Mouse (Mus musculus) limb, embryonic 14.5 days (tissue): ENCODE data around the gene Ulk4. TPM values are rescaled to one million over a fixed set of nuclear protein-coding genes. Genes with fewer than 3 reads are reported as not detected.

Experiments
- ATAC-seq: fragments of 200-750 bp; cut with Nextera tagmentation; 2 replicates; pipeline ENCODE4 v1.8.0; 2017; ENCODE audit warnings: low read depth, moderate number of reproducible peaks, moderate TSS enrichment; ENCODE audit not compliant: low FRiP score
- DNase-seq: peaks from one replicate; pipeline ENCODE4 v3.0.0-alpha.2; 2015; ENCODE audit warnings: low spot score
- H3K27ac ChIP-seq: fragments of 300-500 bp; sonication (generic); replicated peaks from 2 replicates; pipeline ENCODE4 v1.5.1; 2014; ENCODE audit warnings: low read depth, mild to moderate bottlenecking, low read length, moderate library complexity, mixed read lengths
- H3K27me3 ChIP-seq: fragments of 300-500 bp; sonication (generic); 2 replicates; pipeline ENCODE4 v1.6.1; 2014; ENCODE audit warnings: low read length, mixed read lengths; ENCODE audit not compliant: control insufficient read depth, insufficient read depth
- H3K36me3 ChIP-seq: fragments of 300-500 bp; sonication (generic); 2 replicates; pipeline ENCODE4 v1.6.1; 2014; ENCODE audit warnings: mild to moderate bottlenecking, low read length, moderate library complexity, mixed read lengths; ENCODE audit not compliant: control insufficient read depth, insufficient read depth
- H3K4me1 ChIP-seq: fragments of 300-500 bp; sonication (generic); 2 replicates; pipeline ENCODE4 v1.6.1; 2014; ENCODE audit warnings: antibody characterized with exemption, low read length, mixed read lengths; ENCODE audit not compliant: control insufficient read depth, insufficient read depth
- H3K4me2 ChIP-seq: fragments of 300-500 bp; sonication (generic); replicated peaks from 2 replicates; pipeline ENCODE4 v1.6.1; 2014; ENCODE audit warnings: low read depth, mild to moderate bottlenecking, low read length, moderate library complexity; ENCODE audit not compliant: severe bottlenecking
- H3K4me3 ChIP-seq: fragments of 300-500 bp; sonication (generic); replicated peaks from 2 replicates; pipeline ENCODE4 v1.5.1; 2014; ENCODE audit warnings: low read length
- H3K9ac ChIP-seq: fragments of 300-500 bp; sonication (generic); 2 replicates; pipeline ENCODE4 v1.6.1; 2014; ENCODE audit warnings: mild to moderate bottlenecking, low read depth, low read length, moderate library complexity; ENCODE audit not compliant: severe bottlenecking
- H3K9me3 ChIP-seq: fragments of 300-500 bp; sonication (generic); 2 replicates; pipeline ENCODE4 v1.6.1; 2016; ENCODE audit warnings: low read length; ENCODE audit not compliant: control insufficient read depth
- POLR2A ChIP-seq: fragments of 200-500 bp; IDR thresholded peaks from 2 replicates; pipeline ENCODE4 v1.8.0; 2012; ENCODE audit warnings: inconsistent platforms, mild to moderate bottlenecking, moderate library complexity, borderline replicate concordance; ENCODE audit not compliant: insufficient read depth, insufficient read length; ENCODE audit errors: extremely low read depth
- WGBS: fragments of 180-500 bp; shearing (Covaris S2); extraction: QIAGEN DNeasy Blood & Tissue Kit; methylation state at CpG from one replicate; pipeline ENCODE4 v1.1.7; 2014; 5-methylcytosine and 5-hydroxymethylcytosine counted together
- polyA plus RNA-seq, 2 experiments: library from polyadenylated mRNA; depleted of rRNA in 1 of 2; stranded (reverse) in 1 of 2; unstranded in 1 of 2; fragments of >200 nt; fragmentation: Nextera tagmentation in 1 of 2; extraction: Ambion mirVana in 1 of 2; gene quantifications; 2 replicates each; pipeline versions ENCODE4 v1.2.1 to v1.2.3; 2012 to 2014

Ulk4 gene
- polyA plus RNA-seq, 2 experiments = 6.4 to 123 TPM

- H3K9ac ChIP-seq = peak overlapping the region; percentile 92
- peaks cover 41% of the 10 kb centered on the region for H3K4me1 ChIP-seq
- H3K9me3 ChIP-seq = no peaks in the 10 kb centered on the region
- DNase-seq (no peak), ATAC-seq (no peak)
- peaks cover 12% of the 10 kb centered on the region; the same call in 1 of the 2 replicates for H3K36me3 ChIP-seq
- no peaks in the 10 kb centered on the region for H3K27me3 ChIP-seq
- TF ChIP-seq POLR2A = no peak
- H3K4me3 ChIP-seq = peak overlapping the region; percentile 89
- 0 out of 2 replicates have a peak overlapping the region, but pooled peaks have one; percentile 35 for H3K27ac ChIP-seq
- WGBS = 1% methylated on average over 4 of the region's 4 CpGs
- peak overlapping the region; percentile 61 for H3K4me2 ChIP-seq
Observed at GRCm38 (mm10) chr9:120935634-120935922, 341.4 kb downstream of the Ulk4 start.

DNA sequence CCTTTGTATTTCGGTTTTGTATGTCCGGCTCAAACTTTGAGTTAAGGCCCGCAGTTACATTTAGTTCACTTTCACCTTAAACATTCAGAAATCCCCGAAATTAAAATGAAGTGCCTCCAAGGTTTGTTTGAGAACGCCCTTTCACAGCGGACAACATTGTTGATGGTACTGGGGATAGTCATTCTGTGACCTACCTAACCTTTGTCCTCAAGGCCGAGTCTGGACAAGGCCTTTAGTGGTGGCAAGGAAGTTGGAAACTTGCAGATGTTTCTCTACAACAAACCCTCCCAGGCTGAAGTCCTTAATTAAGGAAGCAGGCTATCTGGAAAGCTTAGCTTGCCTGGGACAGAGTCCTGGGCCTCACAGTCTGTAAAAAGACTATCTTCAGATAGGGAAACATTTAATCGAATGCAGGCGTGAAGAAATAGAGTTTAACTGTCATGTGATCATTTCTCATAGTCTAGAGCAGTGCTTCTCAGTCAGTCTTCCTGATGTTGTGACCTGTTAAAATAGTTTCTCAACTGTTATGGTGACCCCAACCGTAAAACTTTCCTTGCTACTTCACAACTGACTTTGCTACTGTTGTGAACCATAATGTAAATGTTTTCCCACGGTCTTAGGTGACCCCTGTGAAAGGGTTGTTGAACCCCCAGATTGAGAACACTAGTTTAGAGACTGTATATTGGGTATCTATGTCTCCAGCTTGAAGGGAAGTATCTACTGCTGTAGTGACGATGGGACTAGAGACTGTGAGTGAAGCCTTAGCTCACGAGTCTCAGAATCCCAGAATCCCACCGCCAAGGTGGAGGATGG is 342.0 kb downstream of the Ulk4 start:
- DNase-seq = no peak
- Histone ChIP-seq H3K9me3 (no peaks in the 10 kb centered on the region), H3K36me3 (peaks cover 8% of the 10 kb centered on the region; the same call in 1 of the 2 replicates), H3K27ac (peak overlapping the region; percentile 94), H3K4me3 (peak overlapping the region; percentile 89), H3K9ac (peak overlapping the region; percentile 92), H3K4me1 (peaks cover 36% of the 10 kb centered on the region), H3K27me3 (no peaks in the 10 kb centered on the region), H3K4me2 (peak overlapping the region; percentile 61)
- ATAC-seq = no peak
- WGBS = 8% methylated on average over 14 of the region's 14 CpGs
- TF ChIP-seq POLR2A = no peak

DNA sequence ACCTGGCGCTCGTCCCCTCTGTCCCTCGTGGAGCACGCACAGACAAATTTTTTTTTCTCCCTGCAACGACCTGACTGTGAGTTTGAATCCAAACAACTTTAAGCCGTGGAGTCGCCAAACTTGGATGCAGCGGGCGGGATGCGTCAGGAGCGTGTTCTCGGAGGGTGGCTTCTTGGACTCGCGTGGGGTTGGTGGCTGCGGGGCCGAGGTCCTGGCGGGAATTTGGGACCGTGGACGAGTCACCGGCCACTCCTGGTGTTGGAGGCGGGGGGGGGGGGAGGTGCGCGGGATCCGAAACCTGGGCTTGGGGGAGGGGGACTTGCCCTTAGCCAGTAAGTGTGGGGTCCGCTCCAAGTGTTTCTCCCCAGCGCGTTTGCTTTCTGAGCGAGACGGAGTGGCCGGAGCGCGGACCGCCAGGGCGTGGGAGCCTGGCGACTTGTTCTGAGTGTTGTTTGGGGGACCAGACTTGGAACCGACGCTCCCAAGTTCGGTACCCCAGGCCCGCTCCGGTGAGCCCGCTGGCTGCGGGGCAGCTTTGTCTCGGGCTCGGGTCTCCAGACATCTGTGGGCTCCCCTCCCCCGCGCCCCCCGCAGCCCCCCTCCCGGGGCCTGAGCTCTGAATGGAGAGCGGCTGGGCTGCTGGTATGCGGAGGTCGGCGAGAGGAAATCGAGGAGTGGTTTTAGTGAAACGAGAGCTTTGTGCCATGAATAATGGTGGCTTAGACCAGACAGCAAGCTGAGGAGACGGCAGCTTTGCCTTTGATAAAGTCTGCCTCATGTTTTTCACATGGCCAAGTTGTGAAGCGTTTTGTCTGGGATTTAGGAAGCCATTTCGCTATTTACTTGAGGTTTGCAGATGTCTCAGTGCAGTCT is 342.9 kb downstream of the Ulk4 start:
- peaks cover 4% of the 10 kb centered on the region; the same call in 1 of the 2 replicates for H3K36me3 ChIP-seq
- no peaks in the 10 kb centered on the region for H3K9me3 ChIP-seq
- peak; percentile 41; the same call in 1 of the 2 replicates for ATAC-seq
- no peak for TF ChIP-seq POLR2A
- 2% methylated on average over 51 of the region's 57 CpGs for WGBS
- peak overlapping the region; percentile 94 for H3K27ac ChIP-seq
- peak overlapping the region; percentile 92 for H3K9ac ChIP-seq
- H3K27me3 ChIP-seq = no peaks in the 10 kb centered on the region
- H3K4me2 ChIP-seq = peak overlapping the region; percentile 61
- peaks cover 31% of the 10 kb centered on the region for H3K4me1 ChIP-seq
- DNase-seq = peak; percentile 34
- peak overlapping the region; percentile 89 for H3K4me3 ChIP-seq

GRCm38 (mm10) chr9:120933587-120933885 is 343.5 kb downstream of the Ulk4 start:
- no peaks in the 10 kb centered on the region for H3K27me3 ChIP-seq
- DNase-seq (no peak), ATAC-seq (peak; percentile 48)
- H3K4me3 ChIP-seq = peak overlapping the region; percentile 89
- H3K9me3 ChIP-seq = no peaks in the 10 kb centered on the region
- peak overlapping the region; percentile 94 for H3K27ac ChIP-seq
- peaks cover 4% of the 10 kb centered on the region; the same call in 1 of the 2 replicates for H3K36me3 ChIP-seq
- TF ChIP-seq POLR2A = no peak
- H3K4me2 ChIP-seq = peak overlapping the region; percentile 61
- H3K9ac ChIP-seq = peak overlapping the region; percentile 92
- no CpG with 5 or more reads among the region's 58 CpGs for WGBS
- peaks cover 31% of the 10 kb centered on the region for H3K4me1 ChIP-seq

DNA sequence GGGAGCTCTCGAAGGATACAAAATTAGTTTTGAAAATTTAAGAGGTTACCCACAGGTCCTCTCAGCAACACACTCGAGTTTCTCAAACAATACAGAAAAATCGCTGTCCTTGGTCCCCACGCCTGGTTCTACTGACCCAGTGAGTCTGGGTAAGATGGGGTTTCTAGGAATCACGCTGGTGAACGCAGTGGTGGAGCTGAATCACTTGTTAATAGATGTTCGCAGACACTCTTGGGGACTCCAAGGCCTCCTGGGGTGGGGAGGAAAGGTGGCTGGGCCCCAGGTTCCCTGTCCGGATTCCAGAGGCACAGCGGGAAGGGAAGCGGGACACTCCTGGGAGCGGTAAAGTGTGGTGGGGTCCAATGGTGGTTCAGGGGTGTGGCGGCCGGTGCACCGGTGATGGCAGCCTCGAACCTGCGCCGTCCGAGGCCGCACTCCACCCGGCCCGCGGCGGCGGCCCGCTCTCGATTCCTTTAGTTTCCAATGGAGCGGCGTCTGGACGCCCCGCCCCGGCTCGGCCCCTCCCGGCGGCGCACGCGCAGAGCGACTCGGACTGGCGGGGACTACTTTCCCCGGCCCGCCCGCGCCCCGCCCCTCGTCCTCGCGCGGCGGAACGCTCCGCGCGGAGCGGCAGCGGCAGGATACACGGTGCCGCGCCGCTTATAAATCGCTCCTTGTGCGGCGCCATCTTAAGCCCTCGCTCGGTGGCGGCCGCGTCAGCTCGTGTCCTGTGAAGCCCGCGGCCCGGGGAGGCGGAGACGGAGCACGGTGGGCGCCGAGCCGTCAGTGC is 344.0 kb downstream of the Ulk4 start:
- ATAC-seq (peak; percentile 90), DNase-seq (peak; percentile 93)
- H3K27me3 ChIP-seq = no peaks in the 10 kb centered on the region
- peak overlapping the region; percentile 94 for H3K27ac ChIP-seq
- H3K4me1 ChIP-seq = peaks cover 27% of the 10 kb centered on the region
- WGBS = 9% methylated on average over 49 of the region's 78 CpGs
- H3K9ac ChIP-seq = peak overlapping the region; percentile 92
- H3K36me3 ChIP-seq = peaks cover 4% of the 10 kb centered on the region; the same call in 1 of the 2 replicates
- H3K4me2 ChIP-seq = peak overlapping the region; percentile 61
- peak overlapping the region; percentile 89 for H3K4me3 ChIP-seq
- TF ChIP-seq POLR2A = peak; percentile 99
- no peaks in the 10 kb centered on the region for H3K9me3 ChIP-seq
